Mouse (Mus musculus) layer of hippocampus, adult 18-20 months (tissue): ENCODE measurements around the gene Tspan9. TPM values are rescaled to one million over a fixed set of nuclear protein-coding genes. Genes with fewer than 3 reads are reported as not detected.

Experiments
- DNase-seq, 2 experiments: peaks; one replicate each; pipeline ENCODE4 v3.0.0; 2022; ENCODE audit warnings: low spot score in 2 of 2
- total RNA-seq, 2 experiments: library from RNA; stranded (reverse); gene quantifications; 2 replicates each; pipeline ENCODE4 v1.2.3; 2021

Gene Tspan9
- total RNA-seq, 2 experiments from 2014 or later = 48.4 to 53.8 TPM

- no peak for DNase-seq
These were observed 38.6 kb downstream of the Tspan9 start for GRCm38 (mm10) chr6:128104712-128105324.

- DNase-seq = no peak
These were observed 39.5 kb downstream of the Tspan9 start for GRCm38 (mm10) chr6:128103874-128104273.

- DNase-seq = no peak
These were observed 40.9 kb downstream of the Tspan9 start for GRCm38 (mm10) chr6:128102296-128102999.

GRCm38 (mm10) chr6:128099871-128100270 lies 43.5 kb downstream of the Tspan9 start:
- no peak for DNase-seq

- no peak for DNase-seq
These were observed 44.2 kb downstream of the Tspan9 start for GRCm38 (mm10) chr6:128099190-128099589.

GRCm38 (mm10) chr6:128096521-128096920 lies 46.9 kb downstream of the Tspan9 start:
- DNase-seq = no peak

- DNase-seq = no peak
These were observed 47.5 kb downstream of the Tspan9 start for GRCm38 (mm10) chr6:128095906-128096305.

GRCm38 (mm10) chr6:128095131-128095530 lies 48.3 kb downstream of the Tspan9 start:
- DNase-seq = no peak

GRCm38 (mm10) chr6:128093856-128094628 lies 49.4 kb downstream of the Tspan9 start:
- DNase-seq = peak in 1 of 2 experiments; percentile 36

- DNase-seq = no peak
These were observed 50.8 kb downstream of the Tspan9 start for GRCm38 (mm10) chr6:128092621-128093020.

GRCm38 (mm10) chr6:128091833-128092166 lies 51.6 kb downstream of the Tspan9 start:
- DNase-seq = no peak

GRCm38 (mm10) chr6:128090985-128091832 lies 52.2 kb downstream of the Tspan9 start:
- peak; percentile 39 to 68 for DNase-seq

- peak; percentile 39 to 40 for DNase-seq
These were observed 53.4 kb downstream of the Tspan9 start for GRCm38 (mm10) chr6:128089770-128090702.

GRCm38 (mm10) chr6:128088746-128089523 lies 54.5 kb downstream of the Tspan9 start:
- DNase-seq = no peak

GRCm38 (mm10) chr6:128085488-128086066 lies 57.8 kb downstream of the Tspan9 start:
- DNase-seq = no peak

- no peak for DNase-seq
These were observed 60.1 kb downstream of the Tspan9 start for GRCm38 (mm10) chr6:128083305-128083704.

- DNase-seq = no peak
These were observed 61.6 kb downstream of the Tspan9 start for GRCm38 (mm10) chr6:128081781-128082180.

GRCm38 (mm10) chr6:128081293-128081692 lies 62.1 kb downstream of the Tspan9 start:
- DNase-seq = no peak
